Mouse (Mus musculus): ENCODE data around the gene Phykpl.
A peak's percentile ranks its signal among the peaks of the same experiment; 100 is the strongest.

GRCm38 (mm10) chr11:51617693-51618092, 33.1 kb downstream of the Phykpl start:
- TF ChIP-seq CTCF (IDR thresholded peaks at IDR 0.05; ENCODE audit: low read depth) (peak; percentile 89), EP300 (IDR thresholded peaks at IDR 0.05; ENCODE audit: low read depth) (no peak)
